Mouse (Mus musculus) stomach, postnatal 0 days (tissue): Measurements from ENCODE around the gene Ascc1.

Source experiments
- CTCF ChIP-seq: IDR thresholded peaks from 2 replicates; pipeline ENCODE4 v1.5.1; 2016; ENCODE audit warnings: antibody characterized with exemption, low read depth, mild to moderate bottlenecking, moderate library complexity
- EP300 ChIP-seq: optimal IDR thresholded peaks from 2 replicates; pipeline ENCODE3; 2016; ENCODE audit warnings: antibody characterized with exemption

DNA sequence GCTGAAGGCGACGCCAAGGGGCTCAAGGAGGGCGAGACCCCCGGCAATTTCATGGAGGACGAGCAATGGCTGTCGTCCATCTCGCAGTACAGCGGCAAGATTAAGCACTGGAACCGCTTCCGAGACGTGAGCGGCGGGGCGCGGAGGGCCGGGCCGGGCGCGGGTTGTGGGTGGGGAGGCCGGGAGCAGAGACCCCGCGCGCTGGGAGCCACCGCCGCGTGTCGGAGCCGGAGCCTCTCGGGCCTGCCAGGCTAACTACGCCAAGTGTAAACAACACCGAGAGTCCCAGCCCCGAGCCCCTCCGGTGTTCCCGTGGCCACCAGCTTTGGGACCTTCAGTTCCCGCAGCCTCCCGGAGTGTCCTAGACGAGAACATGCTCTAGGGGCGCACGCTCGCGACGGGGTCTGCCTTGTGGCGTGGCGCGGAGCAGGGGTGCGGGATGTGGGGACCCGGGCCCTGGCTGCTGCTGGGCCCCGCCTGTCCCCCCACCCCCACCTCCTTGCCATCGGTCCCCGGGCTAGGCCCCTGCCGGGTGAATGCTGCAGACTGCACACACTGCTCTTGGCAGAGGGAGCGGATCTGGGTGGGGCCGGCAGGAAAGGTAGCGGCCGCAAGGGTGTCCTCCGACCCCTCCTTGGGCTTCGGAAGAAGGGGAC lies 104.1 kb downstream of the Ascc1 start:
- TF ChIP-seq CTCF (peak; percentile 53), EP300 (no peak)
